Mouse (Mus musculus) bone marrow macrophage, adult 2 months (primary cell): ENCODE measurements around the gene Clec3b.

Source experiments
- CTCF ChIP-seq: IDR thresholded peaks from 2 replicates; pipeline ENCODE4 v1.5.1; 2012; ENCODE audit warnings: low read depth, mild to moderate bottlenecking, low read length, moderate library complexity
- POLR2A ChIP-seq: IDR thresholded peaks from 2 replicates; pipeline ENCODE4 v1.6.1; 2012; ENCODE audit warnings: mild to moderate bottlenecking, low read depth, low read length, borderline replicate concordance

DNA sequence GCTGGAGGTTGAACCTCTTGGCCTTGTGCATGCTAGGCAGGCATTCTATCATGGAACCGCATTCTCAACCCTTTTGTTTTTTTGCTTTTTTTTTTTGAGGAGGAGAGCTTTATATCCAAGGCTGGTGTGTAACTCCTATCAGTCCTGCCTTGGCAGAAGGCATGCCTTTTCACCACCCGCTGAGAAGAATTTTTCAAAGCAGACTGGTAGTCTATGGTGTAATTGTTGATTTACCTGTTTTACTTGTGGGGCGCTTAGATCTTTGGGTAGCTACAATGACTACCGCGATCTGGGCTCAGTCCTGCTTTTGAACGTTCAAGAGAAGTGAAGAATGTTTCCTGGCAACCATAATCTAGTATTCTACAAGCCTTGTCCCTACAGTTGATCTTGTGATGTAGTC, 36.8 kb upstream of the Clec3b start:
- TF ChIP-seq POLR2A, result no peak
- TF ChIP-seq CTCF, result no peak
